Comparison of ENCODE assay signal across 9 mouse cellular contexts in genomic region chr8:94695994-94696384, GRCm38 (mm10). TPM values are rescaled to one million over a fixed set of nuclear protein-coding genes. Genes with fewer than 3 reads are reported as not detected.
DNase-seq lines count a peak whose midpoint lies in the region; ATAC-seq and TF ChIP-seq lines count a peak whose summit lies in the region.
"Had no signal": no experiment of that assay in that cellular context is flagged by ENCODE, and none has a peak within 500 bp of the region (broad histone marks: within the 10 kb centered on the region; RNA-seq: fewer than 3 reads in every experiment).

TSS of gene Pllp (minus strand) at chr8:94696278.

- H3K4me1 ChIP-seq in forebrain, embryonic 13.5 days: peaks cover 18% of the 10 kb centered on the region
- peaks cover 12% of the 10 kb centered on the region for H3K4me1 ChIP-seq in limb, embryonic 13.5 days
- H3K4me1 ChIP-seq in midbrain, postnatal 0 days (ENCODE audit: insufficient read depth, low read length): no peaks in the 10 kb centered on the region

- peak within 1 kb of the TSS; percentile 54 for H3K9ac ChIP-seq in forebrain, embryonic 13.5 days
- peak within 1 kb of the TSS; percentile 57 for H3K9ac ChIP-seq in limb, embryonic 13.5 days
- peak within 1 kb of the TSS; percentile 46 for H3K9ac ChIP-seq in midbrain, postnatal 0 days (replicated peaks; ENCODE audit: low read length, poor library complexity, severe bottlenecking)

- H3K36me3 ChIP-seq in forebrain, embryonic 13.5 days (ENCODE audit: poor library complexity, severe bottlenecking): no peaks in the 10 kb centered on the region
- no peaks in the 10 kb centered on the region for H3K36me3 ChIP-seq in limb, embryonic 13.5 days
- no peaks in the 10 kb centered on the region for H3K36me3 ChIP-seq in midbrain, postnatal 0 days (ENCODE audit: insufficient read depth, low read length)

- ATAC-seq in forebrain, embryonic 13.5 days: peak; percentile 46; the same call in 1 of the 2 replicates
- peak; percentile 82 for ATAC-seq in limb, embryonic 13.5 days (ENCODE audit: low FRiP score, low read depth)
- ATAC-seq in midbrain, postnatal 0 days (ENCODE audit: low FRiP score): peak; percentile 65
- ATAC-seq: Patski had no signal

- H3K27me3 ChIP-seq in forebrain, embryonic 13.5 days: peaks cover 56% of the 10 kb centered on the region
- H3K27me3 ChIP-seq in limb, embryonic 13.5 days: peaks cover 72% of the 10 kb centered on the region
- peaks cover 36% of the 10 kb centered on the region for H3K27me3 ChIP-seq in midbrain, postnatal 0 days (ENCODE audit: insufficient read depth, low read length)

- intact Hi-C loops in gastrocnemius, adult 2 months (cut with DNase I): no loop called here
- intact Hi-C loops in gastrocnemius, postnatal 36 days (cut with DNase I): no loop called here

- H3K27ac ChIP-seq in gastrocnemius, adult 2 months: peak within 1 kb of the TSS; percentile 54
- no peak within 1 kb of the TSS for H3K27ac ChIP-seq in forebrain, embryonic 13.5 days
- H3K27ac ChIP-seq in limb, embryonic 13.5 days: no peak within 1 kb of the TSS
- H3K27ac ChIP-seq in midbrain, postnatal 0 days (ENCODE audit: low read depth, low read length): no peak within 1 kb of the TSS

- TF ChIP-seq CTCF in gastrocnemius, adult 2 months (IDR thresholded peaks at IDR 0.05): no peak
- TF ChIP-seq CTCF in midbrain, postnatal 0 days (IDR thresholded peaks at IDR 0.05): no peak

- H3K9me3 ChIP-seq in forebrain, embryonic 13.5 days (replicated peaks): no peaks in the 10 kb centered on the region
- no peaks in the 10 kb centered on the region for H3K9me3 ChIP-seq in limb, embryonic 13.5 days
- no peaks in the 10 kb centered on the region for H3K9me3 ChIP-seq in midbrain, postnatal 0 days (ENCODE audit: low read length)

- peak within 1 kb of the TSS; percentile 76 for H3K4me2 ChIP-seq in forebrain, embryonic 13.5 days
- H3K4me2 ChIP-seq in limb, embryonic 13.5 days (replicated peaks): peak within 1 kb of the TSS; percentile 79
- H3K4me2 ChIP-seq in midbrain, postnatal 0 days (ENCODE audit: low read depth, low read length, poor library complexity, severe bottlenecking): peak within 1 kb of the TSS; percentile 64

- H3K4me3 ChIP-seq in gastrocnemius, adult 2 months: peak within 1 kb of the TSS; percentile 69
- H3K4me3 ChIP-seq in forebrain, embryonic 13.5 days: peak within 1 kb of the TSS; percentile 44
- peak within 1 kb of the TSS; percentile 48 for H3K4me3 ChIP-seq in limb, embryonic 13.5 days
- peak within 1 kb of the TSS; percentile 45 for H3K4me3 ChIP-seq in midbrain, postnatal 0 days (ENCODE audit: low read depth, low read length)

- WGBS in forebrain, embryonic 13.5 days: 2% methylated on average over 41 of the region's 41 CpGs
- WGBS in limb, embryonic 13.5 days: under 1% methylated on average over 41 of the region's 41 CpGs
- under 1% methylated on average over 41 of the region's 41 CpGs for WGBS in midbrain, postnatal 0 days

- peak; percentile 58 for DNase-seq in gastrocnemius, adult 2 months
- DNase-seq in gastrocnemius, postnatal 36 days: no peak
- DNase-seq in Muller cell, postnatal 12 days (ENCODE audit: inconsistent ontology term): peak; percentile 53
- peak; percentile 47 to 61 for DNase-seq in kidney, adult 8-10 months
- peak; percentile 45 for DNase-seq in midbrain, postnatal 0 days (ENCODE audit: low spot score)
- DNase-seq in urinary bladder, postnatal 25 days (ENCODE audit: low spot score): peak; percentile 37

RNA-seq across cellular contexts. Expression of gene Pllp, which starts in this region (rescaled TPM):
- total RNA-seq in gastrocnemius, adult 2 months (2021): 1 to 10 TPM in 1 of 2 experiments, under 1 TPM in 1; 0.86 to 1.0 TPM
- 1 to 10 TPM in 1 of 2 experiments, under 1 TPM in 1; 0.51 to 3.4 TPM for total RNA-seq in gastrocnemius, postnatal 36 days (2021)
- 0.55 and 0.63 TPM in 2 replicates for polyA plus RNA-seq in forebrain, embryonic 13.5 days (2015; fragmentation: Nextera tagmentation; extraction: Ambion mirVana)
- 0.50 and 0.83 TPM in 2 replicates for polyA plus RNA-seq in limb, embryonic 13.5 days (2015; fragmentation: Nextera tagmentation; extraction: Ambion mirVana)
- 8.4 and 9.8 TPM in 2 replicates for total RNA-seq in midbrain, postnatal 0 days (2014; rRNA removed)
- 8.6 and 10.5 TPM in 2 replicates for polyA plus RNA-seq in midbrain, postnatal 0 days (2015; fragmentation: Nextera tagmentation; extraction: Ambion mirVana)

Comparison
In these comparisons a context has a peak if more than half of its experiments do, and no peak if none do; other contexts are left out.
1. DNase-seq: peak in gastrocnemius, adult 2 months (single experiment), Muller cell, postnatal 12 days (single experiment), kidney, adult 8-10 months (2 of 2), midbrain, postnatal 0 days (single experiment) and urinary bladder, postnatal 25 days (single experiment); none in gastrocnemius, postnatal 36 days (0 of 2).
2. Peak in ATAC-seq, H3K4me3 ChIP-seq, H3K9ac ChIP-seq and H3K4me2 ChIP-seq in forebrain, embryonic 13.5 days; RNA of the gene not detected or under 1 TPM.
3. Peak in ATAC-seq, H3K4me3 ChIP-seq, H3K9ac ChIP-seq and H3K4me2 ChIP-seq in limb, embryonic 13.5 days; RNA of the gene not detected or under 1 TPM.
4. Peak in every context shown above with its lines, with median percentiles within 50 percentile points of each other: H3K4me3 ChIP-seq, ATAC-seq, H3K4me2 ChIP-seq and H3K9ac ChIP-seq.